Mouse (Mus musculus) regulatory T cell (primary cell): Measurements from ENCODE around the gene Fam124b.

ENCODE experiments used
- in situ Hi-C: fragments of 300-600 bp; cut with MboI, MseI; formaldehyde crosslinking; loops from one replicate; pipeline ENCODE4 v1.15.1; 2025; ENCODE audit warnings: high pct_unique_total_duplicates

Fam124b gene

GRCm38 (mm10) chr1:80218268-80218667, at the start of gene Fam124b:
Fam124b (minus strand) TSS chr1:80218473.
- in situ Hi-C loops: no loop called here

DNA sequence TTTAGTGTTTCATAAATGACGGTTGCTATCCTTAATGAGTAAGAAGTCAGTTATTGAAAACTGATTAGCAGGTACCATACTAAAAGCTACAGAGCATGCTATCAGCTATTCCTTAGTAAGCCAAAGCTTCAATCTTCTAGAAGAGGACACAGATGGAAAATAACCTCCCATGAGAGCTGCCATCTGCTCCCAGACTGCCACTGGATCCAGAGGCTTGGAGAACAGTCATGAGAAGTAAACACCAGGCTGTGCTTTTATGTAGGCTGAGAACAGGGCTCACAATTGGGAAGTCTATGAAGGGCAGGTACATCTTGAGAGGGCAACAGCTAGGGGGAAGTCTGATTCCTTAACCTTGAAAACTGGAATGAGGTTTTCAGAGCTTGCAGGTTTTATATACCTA, 42.2 kb upstream of the Fam124b start:
- in situ Hi-C loops: no loop called here

- in situ Hi-C loops: loop anchor here (10.0 kb wide), 1 partner anchor 1684 kb away; no protein-coding TSS in a partner anchor
These were observed 40.4 kb upstream of the Fam124b start for GRCm38 (mm10) chr1:80258632-80259031.

DNA sequence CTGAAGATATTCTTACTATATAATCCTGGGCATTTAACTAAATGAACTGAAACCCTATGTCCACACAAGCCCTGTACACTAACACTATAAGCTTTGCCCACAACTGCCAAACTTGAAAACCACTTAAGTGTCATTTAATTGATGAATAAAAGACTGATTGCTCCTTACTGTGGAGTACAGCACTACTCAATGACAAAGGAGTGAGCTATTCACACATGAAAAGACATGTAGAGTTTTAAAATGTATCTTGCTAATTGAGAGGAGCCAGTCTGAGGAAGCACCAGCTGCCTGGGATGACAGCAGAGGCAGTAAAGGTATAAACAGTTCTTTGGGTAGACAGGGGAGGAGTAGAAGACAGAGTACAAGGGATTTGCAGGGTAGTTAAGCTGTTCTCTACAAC, 35.0 kb upstream of the Fam124b start:
- in situ Hi-C loops: loop anchor here (10.0 kb wide), 1 partner anchor 1679 kb away; no protein-coding TSS in a partner anchor

DNA sequence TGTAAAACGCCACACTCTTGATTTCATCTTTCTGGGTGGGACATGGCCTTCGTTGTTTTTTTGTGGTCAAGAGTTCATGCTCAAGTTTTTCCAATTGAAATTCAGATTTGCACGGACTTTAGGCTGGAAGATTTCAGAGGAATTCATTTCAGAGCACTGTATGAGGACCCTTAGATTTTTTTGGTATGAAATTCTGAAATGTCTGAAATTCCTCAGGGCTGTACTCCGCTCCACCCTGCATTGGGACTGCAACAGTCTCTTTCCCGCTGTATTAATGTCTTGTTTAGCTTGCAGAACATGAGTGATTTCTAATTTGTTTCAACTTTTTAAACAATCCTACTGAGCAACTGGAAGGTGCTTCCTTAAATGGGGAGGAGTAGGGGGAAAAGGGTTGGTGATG, 32.0 kb upstream of the Fam124b start:
- in situ Hi-C loops: loop anchor here (10.0 kb wide), 1 partner anchor 1675 kb away; no protein-coding TSS in a partner anchor

DNA sequence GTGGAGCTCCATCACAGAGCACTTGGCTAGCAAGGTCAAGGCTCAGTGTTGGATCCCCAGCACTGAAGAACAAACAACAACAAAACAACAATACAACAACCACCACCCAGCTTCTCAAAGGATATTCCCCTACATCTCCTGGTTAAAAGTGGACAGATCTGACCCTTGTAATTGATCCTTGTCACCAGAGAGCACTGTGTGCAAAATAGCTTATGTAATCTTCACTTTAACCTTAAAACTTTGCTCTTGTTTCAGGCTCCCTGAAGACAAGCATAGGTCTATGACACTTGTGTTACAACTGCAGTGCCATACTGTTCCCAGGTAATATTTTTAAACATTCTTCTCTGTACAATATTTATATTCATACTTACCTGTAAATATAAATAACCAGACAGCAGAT, 28.9 kb upstream of the Fam124b start:
- in situ Hi-C loops: no loop called here

DNA sequence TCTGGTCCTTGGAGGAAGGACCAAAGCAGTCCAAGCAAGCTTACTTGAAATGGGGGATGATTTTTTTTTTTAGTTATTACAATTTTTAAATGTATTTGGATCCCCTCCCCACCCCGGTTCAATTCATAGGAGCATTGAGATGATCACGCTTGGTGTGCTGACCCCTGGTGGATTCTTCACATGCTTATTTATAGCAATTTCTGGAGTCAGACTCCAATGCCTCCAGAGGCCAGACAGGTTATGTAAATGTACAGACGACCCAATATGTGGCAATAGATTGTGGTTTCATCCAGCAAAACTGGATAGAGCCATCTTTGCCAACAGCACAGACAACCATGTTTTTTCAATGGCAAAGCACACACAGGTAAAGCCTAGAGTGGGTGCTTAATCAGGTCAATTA, 25.9 kb upstream of the Fam124b start:
- in situ Hi-C loops: no loop called here

- in situ Hi-C loops: no loop called here
These were observed 23.3 kb upstream of the Fam124b start for GRCm38 (mm10) chr1:80241579-80241978.

DNA sequence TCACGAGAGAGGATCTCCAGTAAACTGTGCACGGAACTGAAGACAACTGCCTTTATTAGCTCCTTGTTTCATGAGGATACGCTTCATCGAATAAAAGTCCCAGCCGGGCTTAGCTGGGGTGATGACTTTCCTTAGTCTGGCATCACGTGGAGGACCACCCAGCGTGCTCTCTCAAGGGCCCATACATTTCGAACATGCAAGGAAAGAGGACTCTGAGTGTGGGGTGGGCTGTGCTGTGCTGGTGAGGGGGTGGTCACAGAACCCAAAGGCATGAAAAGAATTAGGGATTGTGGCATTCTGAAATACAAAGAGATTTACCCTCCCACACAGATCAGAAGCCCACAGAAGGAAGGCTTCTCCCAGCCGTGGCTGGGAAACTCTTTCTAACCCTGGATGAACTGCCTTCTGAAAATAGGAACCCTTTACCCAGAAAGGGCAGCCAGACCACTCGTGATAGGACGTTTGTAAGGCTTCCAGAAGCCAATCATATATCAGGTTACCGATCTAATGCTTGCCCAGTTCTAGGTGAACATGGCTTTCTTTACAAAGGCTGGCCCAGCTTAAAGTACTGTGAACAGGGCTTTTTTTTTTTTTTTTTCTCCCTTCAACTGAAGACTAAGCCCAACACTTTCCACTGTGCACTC, 21.9 kb upstream of the Fam124b start:
- in situ Hi-C loops: no loop called here

DNA sequence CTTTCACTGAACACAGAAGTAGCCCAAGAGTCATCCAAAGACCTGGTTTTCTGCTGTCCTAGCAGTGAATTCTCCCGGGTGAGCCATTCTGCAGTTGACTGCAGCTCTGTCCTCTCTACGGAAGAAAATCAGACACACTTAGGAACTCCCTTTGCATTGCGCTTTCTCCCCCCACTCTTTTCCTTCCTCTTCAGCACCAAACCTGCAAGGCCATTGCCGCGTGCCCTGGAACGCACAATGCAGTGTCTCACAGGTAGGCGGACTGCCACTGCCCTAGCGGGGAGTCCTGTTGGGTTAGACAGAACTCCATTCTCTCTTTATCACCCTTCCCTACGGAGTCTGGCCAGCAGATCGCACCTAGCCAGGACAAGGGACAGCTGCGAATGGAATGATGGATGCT, 21.2 kb upstream of the Fam124b start:
- in situ Hi-C loops: no loop called here

GRCm38 (mm10) chr1:80236951-80237702, 18.9 kb upstream of the Fam124b start:
- in situ Hi-C loops: no loop called here

DNA sequence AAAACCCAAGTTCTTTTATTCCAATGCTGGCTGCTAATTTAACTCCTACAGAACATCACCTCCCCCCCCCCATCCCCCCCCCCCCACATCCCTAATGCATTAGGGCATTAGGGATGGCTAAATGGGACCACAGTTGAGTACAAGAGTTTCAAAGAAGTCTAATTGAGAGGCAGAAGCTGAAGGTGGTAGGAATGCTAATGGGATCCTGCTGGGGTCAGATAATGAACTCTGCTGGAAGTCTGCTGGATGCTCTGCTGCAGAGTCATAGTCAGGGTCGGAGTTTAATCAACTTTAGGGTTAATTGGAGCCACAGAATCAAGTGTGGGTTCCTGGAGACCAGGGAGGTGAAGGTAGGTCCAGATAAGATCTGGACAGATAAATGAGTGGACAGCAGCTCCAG, 17.9 kb upstream of the Fam124b start:
- in situ Hi-C loops: no loop called here

- in situ Hi-C loops: no loop called here
These were observed 12.3 kb upstream of the Fam124b start for GRCm38 (mm10) chr1:80230612-80231011.

DNA sequence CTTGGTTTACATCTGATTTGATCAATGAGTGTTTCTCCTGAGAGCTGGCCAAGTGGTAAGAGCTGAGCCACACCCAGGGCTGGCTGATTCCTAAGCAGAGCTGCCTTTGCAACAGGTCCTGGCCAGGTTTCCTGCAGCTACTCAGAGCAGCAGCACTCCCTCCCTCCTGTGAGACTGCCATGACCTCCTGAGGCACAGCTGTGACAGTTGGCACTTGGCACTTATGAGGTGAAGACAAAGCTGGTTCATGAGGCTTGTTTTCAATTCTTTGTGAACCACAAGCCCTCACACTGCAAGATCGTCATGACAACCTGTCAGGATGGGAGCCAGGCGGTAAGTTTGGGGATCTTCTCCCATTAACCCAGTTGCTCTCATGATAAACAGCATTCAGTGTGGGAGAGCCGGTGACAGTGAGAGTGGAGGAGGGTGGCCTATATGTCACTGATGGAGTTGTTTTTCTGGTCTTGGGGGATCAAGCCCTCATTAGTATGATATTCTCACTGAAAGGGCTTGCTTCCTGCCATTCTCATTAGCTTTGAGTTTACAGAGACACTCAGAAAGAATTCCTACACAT, 6.7 kb upstream of the Fam124b start:
- in situ Hi-C loops: no loop called here

GRCm38 (mm10) chr1:80221151-80221550, 2.9 kb upstream of the Fam124b start:
- in situ Hi-C loops: no loop called here

DNA sequence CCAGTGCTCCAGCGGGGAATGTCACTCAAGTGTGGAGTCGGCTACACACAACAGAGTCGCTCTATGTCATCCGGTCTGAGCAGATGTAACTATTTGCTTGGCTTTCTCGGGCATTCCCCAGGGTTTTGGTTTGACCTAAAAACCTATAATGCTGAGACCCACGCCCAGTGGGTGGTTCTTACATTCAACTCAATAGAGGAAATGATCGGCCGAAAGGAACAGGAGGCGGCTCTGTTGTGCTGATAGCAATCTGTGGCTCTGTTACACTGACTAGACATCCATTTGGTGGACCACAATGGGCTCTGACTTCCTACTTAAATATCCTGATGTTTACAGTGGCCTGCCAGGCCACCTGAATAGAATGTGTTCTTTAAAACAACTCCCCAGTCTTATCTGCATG, 4.4 kb downstream of the Fam124b start:
- in situ Hi-C loops: no loop called here

- in situ Hi-C loops: no loop called here
These were observed 5.1 kb downstream of the Fam124b start for GRCm38 (mm10) chr1:80213146-80213545.

DNA sequence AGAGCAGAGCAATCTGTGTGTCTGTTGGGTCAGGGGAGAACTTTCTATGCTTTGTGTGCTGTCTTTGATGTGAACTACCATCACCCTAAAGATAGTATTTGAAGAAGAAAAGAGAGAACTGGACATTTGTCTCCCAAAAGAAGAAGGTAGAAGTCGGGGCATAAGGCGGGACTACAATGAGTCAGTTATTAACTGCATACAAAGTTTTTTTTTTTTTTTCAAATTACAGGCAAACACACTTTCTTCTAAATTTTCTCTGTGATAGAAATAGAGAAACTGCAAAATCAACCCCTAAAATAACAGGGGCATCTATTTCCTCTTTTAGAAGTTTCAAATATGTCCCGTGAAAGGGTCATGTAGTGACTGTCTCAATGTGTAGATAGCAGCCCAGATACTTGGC, 16.0 kb downstream of the Fam124b start:
- in situ Hi-C loops: no loop called here

GRCm38 (mm10) chr1:80192837-80193236, 25.4 kb downstream of the Fam124b start:
- in situ Hi-C loops: no loop called here

DNA sequence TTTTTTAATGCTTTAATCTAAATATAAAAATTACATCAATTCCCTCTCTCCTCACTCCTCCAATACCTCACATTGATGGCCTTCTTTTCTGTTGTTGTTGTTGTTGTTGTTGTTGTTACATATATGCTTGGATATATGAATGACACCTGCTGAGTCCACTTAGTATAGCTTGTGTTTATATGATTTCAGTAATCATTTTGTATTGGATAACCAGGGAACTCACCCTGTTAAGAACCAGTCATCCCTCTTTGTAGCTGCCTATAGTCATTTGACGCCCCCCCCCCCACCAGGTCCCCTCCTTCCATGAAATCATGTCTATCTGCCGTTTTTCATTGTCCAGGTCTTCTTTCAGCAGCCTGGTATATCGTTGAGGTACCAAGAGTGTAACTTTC, 36.9 kb downstream of the Fam124b start:
- in situ Hi-C loops: loop anchor here (5.0 kb wide), 1 partner anchor 336 kb away; no protein-coding TSS in a partner anchor

DNA sequence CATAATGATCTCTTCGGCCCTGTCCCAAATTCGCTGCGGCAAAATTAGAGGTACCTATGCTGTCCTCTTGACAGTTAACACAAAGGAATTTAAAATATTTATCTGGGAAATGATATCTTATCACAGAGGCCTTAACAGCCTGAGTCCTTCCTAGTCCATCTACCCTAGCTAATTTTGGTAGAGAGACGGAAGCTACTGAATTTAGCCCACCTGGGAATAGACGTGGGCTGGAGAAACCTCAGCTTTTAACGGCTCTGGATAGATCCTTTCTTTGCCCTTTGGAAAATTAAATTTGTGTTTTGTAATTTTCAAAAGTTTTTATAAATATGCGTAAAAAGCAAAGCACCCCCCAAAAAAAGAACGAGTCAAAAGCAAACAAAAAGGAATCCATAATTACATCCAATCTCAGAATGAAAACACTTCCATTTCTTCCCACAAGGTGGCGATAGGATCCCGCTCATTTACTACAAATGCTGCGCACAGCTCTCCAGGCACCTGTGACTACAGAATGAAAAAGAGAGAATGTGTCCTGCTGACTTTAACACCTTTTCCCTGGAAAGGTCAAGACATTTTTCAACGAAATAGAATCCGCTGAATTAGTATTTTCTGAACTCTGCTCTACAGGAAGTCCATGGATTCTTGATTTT, 37.4 kb downstream of the Fam124b start:
- in situ Hi-C loops: loop anchor here (5.0 kb wide), 1 partner anchor 336 kb away; no protein-coding TSS in a partner anchor

DNA sequence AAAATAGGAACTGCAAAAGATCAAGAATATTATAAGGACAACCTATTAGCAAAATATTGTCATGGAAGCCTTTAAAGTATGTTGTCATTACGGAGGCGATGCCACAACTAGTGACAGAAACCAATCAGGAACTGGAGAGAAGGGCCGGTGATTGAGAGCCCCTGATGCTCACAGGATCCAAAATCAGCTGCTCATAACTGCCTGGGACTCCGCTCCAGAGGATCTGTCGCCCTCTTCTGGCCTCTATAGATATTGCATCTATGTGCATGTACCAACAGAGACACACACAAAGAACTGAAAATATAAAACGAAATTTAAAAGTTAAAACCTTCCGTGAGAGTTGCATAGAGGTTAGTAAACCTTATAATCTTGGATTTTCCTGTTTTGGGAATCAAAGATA, 38.1 kb downstream of the Fam124b start:
- in situ Hi-C loops: loop anchor here (5.0 kb wide), 1 partner anchor 337 kb away; no protein-coding TSS in a partner anchor
